Mouse (Mus musculus): Measurements from ENCODE around the gene Cdk19.
"Not testable (repeated sequence)": the region's sequence is repeated elsewhere in the genome, so short reads cannot be mapped to it uniquely, and the experiment has no call there.

Cdk19 gene

GRCm38 (mm10) chr10:40479216-40479615 lies 139.9 kb downstream of the Cdk19 start:
- peak; percentile 61 for DNase-seq (ENCODE audit: low read depth, low spot score)

- DNase-seq (ENCODE audit: low read depth, low spot score): peak; percentile 59
Observed at GRCm38 (mm10) chr10:40479621-40480193, 140.3 kb downstream of the Cdk19 start.

- no peak for DNase-seq (ENCODE audit: low read depth, low spot score)
Observed at GRCm38 (mm10) chr10:40481534-40481933, 142.2 kb downstream of the Cdk19 start.

GRCm38 (mm10) chr10:40482285-40482684 lies 142.9 kb downstream of the Cdk19 start:
- no peak for DNase-seq (ENCODE audit: low read depth, low spot score)

GRCm38 (mm10) chr10:40489086-40489796 lies 149.9 kb downstream of the Cdk19 start:
- DNase-seq (ENCODE audit: low read depth, low spot score): peak; percentile 45

- DNase-seq (ENCODE audit: low read depth, low spot score): no peak
Observed at GRCm38 (mm10) chr10:40491131-40491530, 151.8 kb downstream of the Cdk19 start.

GRCm38 (mm10) chr10:40491748-40492147 lies 152.4 kb downstream of the Cdk19 start:
- DNase-seq (ENCODE audit: low read depth, low spot score): no peak

- no peak for DNase-seq (ENCODE audit: low read depth, low spot score)
Observed at GRCm38 (mm10) chr10:40494181-40495162, 155.1 kb downstream of the Cdk19 start.

- DNase-seq (ENCODE audit: low read depth, low spot score): peak; percentile 29
Observed at GRCm38 (mm10) chr10:40497301-40498041, 158.1 kb downstream of the Cdk19 start.

GRCm38 (mm10) chr10:40498426-40498825 lies 159.1 kb downstream of the Cdk19 start:
- no peak for DNase-seq (ENCODE audit: low read depth, low spot score)

GRCm38 (mm10) chr10:40499314-40500252 lies 160.2 kb downstream of the Cdk19 start:
- peak; percentile 51 for DNase-seq (ENCODE audit: low read depth, low spot score)

- no peak for DNase-seq (ENCODE audit: low read depth, low spot score)
Observed at GRCm38 (mm10) chr10:40500723-40501245, 161.4 kb downstream of the Cdk19 start.

GRCm38 (mm10) chr10:40502734-40503133 lies 163.4 kb downstream of the Cdk19 start:
- DNase-seq (ENCODE audit: low read depth, low spot score): no peak

- no peak for DNase-seq (ENCODE audit: low read depth, low spot score)
Observed at GRCm38 (mm10) chr10:40510356-40510755, 171.0 kb downstream of the Cdk19 start.

GRCm38 (mm10) chr10:40511221-40511677 lies 171.9 kb downstream of the Cdk19 start:
- DNase-seq (ENCODE audit: low read depth, low spot score): no peak

- DNase-seq (ENCODE audit: low read depth, low spot score): no peak
Observed at GRCm38 (mm10) chr10:40512185-40512584, 172.8 kb downstream of the Cdk19 start.

- DNase-seq (ENCODE audit: low read depth, low spot score): not testable (repeated sequence)
Observed at GRCm38 (mm10) chr10:40512996-40513395, 173.6 kb downstream of the Cdk19 start.

- DNase-seq (ENCODE audit: low read depth, low spot score): peak; percentile 55
Observed at GRCm38 (mm10) chr10:40515225-40515681, 175.9 kb downstream of the Cdk19 start.

- DNase-seq (ENCODE audit: low read depth, low spot score): no peak
Observed at GRCm38 (mm10) chr10:40516421-40516820, 177.1 kb downstream of the Cdk19 start.

GRCm38 (mm10) chr10:40519586-40519985 lies 180.2 kb downstream of the Cdk19 start:
- no peak for DNase-seq (ENCODE audit: low read depth, low spot score)

Measured in CD4-positive, CD25-positive, alpha-beta regulatory T cell, adult 2 months (primary cell).